Mouse (Mus musculus) CH12.LX (cell line): ENCODE results near the gene Wdr3. TPM values are rescaled to one million over a fixed set of nuclear protein-coding genes. Genes with fewer than 3 reads are reported as not detected.
A peak's percentile ranks its signal among the peaks of the same experiment; 100 is the strongest.

Experiments used
- DNase-seq: peaks from one replicate; pipeline ENCODE4 v3.0.0-alpha.2; 2013; ENCODE audit errors: extremely low read depth
- H3K27ac ChIP-seq: 2 replicates; pipeline ENCODE4 v1.5.1; 2012; ENCODE audit warnings: low read depth, mild to moderate bottlenecking, control low read depth, moderate library complexity; ENCODE audit not compliant: insufficient read depth
- H3K27me3 ChIP-seq: replicated peaks from 2 replicates; pipeline ENCODE3; 2012; ENCODE audit warnings: inconsistent platforms
- H3K36me3 ChIP-seq, 2 experiments: replicated peaks in 1 of 2; 2 replicates each; pipeline versions ENCODE3 to v1.6.1; 2012; ENCODE audit warnings: inconsistent platforms in 1 of 2, low read length in 1 of 2, mild to moderate bottlenecking in 1 of 2, mixed read lengths in 1 of 2, moderate library complexity in 1 of 2; ENCODE audit not compliant: control insufficient read depth in 1 of 2, insufficient read depth in 1 of 2
- H3K4me1 ChIP-seq, 2 experiments: 2 replicates each; pipeline ENCODE4 v1.6.1; 2012; ENCODE audit warnings: inconsistent platforms in 1 of 2, moderate library complexity in 1 of 2; ENCODE audit not compliant: insufficient read depth in 2 of 2, control insufficient read depth in 1 of 2
- H3K4me2 ChIP-seq: 2 replicates; pipeline ENCODE4 v1.6.1; 2012; ENCODE audit warnings: low read depth, mild to moderate bottlenecking, control low read depth; ENCODE audit not compliant: poor library complexity, insufficient read depth, severe bottlenecking
- H3K4me3 ChIP-seq, 3 experiments: fragments of 150-350 bp in 1 of 3; sonication (generic) in 1 of 3; replicated peaks in 1 of 3; 2 replicates each; pipeline versions ENCODE3 to v1.5.1; 2011 to 2012; ENCODE audit warnings: low read depth in 2 of 3, low read length in 2 of 3, mild to moderate bottlenecking in 2 of 3, moderate library complexity in 2 of 3, control low read depth in 1 of 3, improper control_type of control experiment in 1 of 3, inconsistent platforms in 1 of 3, mixed read lengths in 1 of 3; ENCODE audit not compliant: poor library complexity in 1 of 3
- H3K79me2 ChIP-seq: replicated peaks from 2 replicates; pipeline ENCODE4 v1.6.1; 2012; ENCODE audit warnings: mild to moderate bottlenecking, moderate library complexity; ENCODE audit not compliant: control insufficient read depth, poor library complexity, insufficient read depth, severe bottlenecking; ENCODE audit errors: extremely low read depth
- H3K9ac ChIP-seq: 2 replicates; pipeline ENCODE4 v1.6.1; 2012; ENCODE audit warnings: low read depth, mild to moderate bottlenecking, control low read depth, moderate library complexity; ENCODE audit not compliant: insufficient read depth
- H3K9me3 ChIP-seq: replicated peaks from 2 replicates; pipeline ENCODE3; 2012; ENCODE audit warnings: low read length, inconsistent platforms, mixed read lengths
- CTCF ChIP-seq, 2 experiments: IDR thresholded peaks in 1 of 2; conservative IDR thresholded peaks in 1 of 2; 2 replicates each; pipeline ENCODE4 v1.5.1; 2011 to 2012; ENCODE audit warnings: low read depth in 2 of 2, low read length in 2 of 2, improper control_type of control experiment in 1 of 2, inconsistent platforms in 1 of 2, mild to moderate bottlenecking in 1 of 2, moderate library complexity in 1 of 2
- ETS1 ChIP-seq: conservative IDR thresholded peaks from 2 replicates; pipeline ENCODE4 v1.6.1; 2012; ENCODE audit warnings: low read depth, mild to moderate bottlenecking, inconsistent platforms, low read length, improper control_type of control experiment, moderate library complexity
- GABPA ChIP-seq: IDR thresholded peaks from 2 replicates; pipeline ENCODE4 v1.6.1; 2012; ENCODE audit warnings: low read depth, low read length, improper control_type of control experiment, inconsistent platforms; ENCODE audit not compliant: insufficient replicate concordance
- HCFC1 ChIP-seq: IDR thresholded peaks from 2 replicates; pipeline ENCODE4 v1.6.1; 2012; ENCODE audit warnings: low read depth, mild to moderate bottlenecking, inconsistent platforms, low read length, improper control_type of control experiment
- IRF4 ChIP-seq: IDR thresholded peaks from 2 replicates; pipeline ENCODE4 v1.6.1; 2014; ENCODE audit warnings: low read depth, mild to moderate bottlenecking, inconsistent platforms, low read length, improper control_type of control experiment
- JUND ChIP-seq: conservative IDR thresholded peaks from 2 replicates; pipeline ENCODE4 v1.6.1; 2011; ENCODE audit warnings: low read depth, low read length, improper control_type of control experiment
- MAFK ChIP-seq: IDR thresholded peaks from 2 replicates; pipeline ENCODE4 v1.6.1; 2011; ENCODE audit warnings: low read length, improper control_type of control experiment; ENCODE audit not compliant: insufficient replicate concordance
- MEF2A ChIP-seq: IDR thresholded peaks from 2 replicates; pipeline ENCODE4 v1.6.1; 2014; ENCODE audit warnings: low read depth, mild to moderate bottlenecking, inconsistent platforms, low read length, improper control_type of control experiment, borderline replicate concordance
- MYC ChIP-seq: IDR thresholded peaks from 2 replicates; pipeline ENCODE4 v1.6.1; 2011; ENCODE audit warnings: low read depth, mild to moderate bottlenecking, improper control_type of control experiment, low read length
- PAX5 ChIP-seq: IDR thresholded peaks from 2 replicates; pipeline ENCODE4 v1.6.1; 2012; ENCODE audit warnings: low read length, inconsistent platforms, mixed read lengths
- POLR2A ChIP-seq: IDR thresholded peaks from 2 replicates; pipeline ENCODE4 v1.6.1; 2011; ENCODE audit warnings: low read depth, mild to moderate bottlenecking, improper control_type of control experiment, low read length
- POLR2AphosphoS2 ChIP-seq: IDR thresholded peaks from 2 replicates; pipeline ENCODE4 v1.6.1; 2011; ENCODE audit warnings: low read depth, low read length, improper control_type of control experiment
- SIN3A ChIP-seq: IDR thresholded peaks from 2 replicates; pipeline ENCODE4 v1.6.1; 2012; ENCODE audit warnings: low read length, improper control_type of control experiment, inconsistent platforms
- SMC3 ChIP-seq: IDR thresholded peaks from 2 replicates; pipeline ENCODE4 v1.6.1; 2011; ENCODE audit warnings: low read depth, low read length, improper control_type of control experiment
- TBP ChIP-seq: conservative IDR thresholded peaks from 2 replicates; pipeline ENCODE4 v1.6.1; 2011; ENCODE audit warnings: low read depth, low read length, improper control_type of control experiment
- TCF12 ChIP-seq: IDR thresholded peaks from 2 replicates; pipeline ENCODE4 v1.6.1; 2014; ENCODE audit warnings: low read depth, mild to moderate bottlenecking, inconsistent platforms, low read length, improper control_type of control experiment
- ZC3H11A ChIP-seq: IDR thresholded peaks from 2 replicates; pipeline ENCODE4 v1.6.1; 2012; ENCODE audit warnings: low read depth, mild to moderate bottlenecking, inconsistent platforms, low read length, improper control_type of control experiment
- ZMIZ1 ChIP-seq: IDR thresholded peaks from 2 replicates; pipeline ENCODE4 v1.6.1; 2012; ENCODE audit warnings: low read depth, mild to moderate bottlenecking, inconsistent platforms, low read length, improper control_type of control experiment
- ZNF384 ChIP-seq: IDR thresholded peaks from 2 replicates; pipeline ENCODE4 v1.6.1; 2012; ENCODE audit warnings: low read depth, low read length, improper control_type of control experiment, inconsistent platforms
- dilution Hi-C: fragments of 300-500 bp; cut with MboI; formaldehyde crosslinking; loops from 2 replicates; pipeline ENCODE4 v1.14.3; 2020; ENCODE audit warnings: low sequenced_read_pairs; ENCODE audit not compliant: extremely low pct_unique_long_range_greater_than_20kb, extremely low pct_ligation_motif_present
- in situ Hi-C: fragments of 300-500 bp; cut with MboI; formaldehyde crosslinking; loops from 3 replicates; pipeline ENCODE4 v1.14.3; 2019; ENCODE audit warnings: low sequenced_read_pairs, low pct_ligation_motif_present, low pct_unique_long_range_greater_than_20kb, mixed read lengths
- polyA plus RNA-seq: library from polyadenylated mRNA; unstranded; fragments of >175 nt; gene quantifications from 2 replicates; pipeline ENCODE4 v1.2.1, GENCODE M21; 2012; ENCODE audit warnings: low read depth; ENCODE audit not compliant: insufficient read length
- total RNA-seq, 2 experiments: library from RNA; depleted of rRNA; stranded (reverse); fragments of 300-350 nt in 1 of 2; fragments of >200 nt in 1 of 2; gene quantifications; 2 replicates each; pipeline ENCODE4 v1.2.3; 2012 to 2014

Gene Wdr3
- total and polyA plus RNA-seq, 3 experiments = 55.2 to 71.4 (median 67.3) TPM

DNA sequence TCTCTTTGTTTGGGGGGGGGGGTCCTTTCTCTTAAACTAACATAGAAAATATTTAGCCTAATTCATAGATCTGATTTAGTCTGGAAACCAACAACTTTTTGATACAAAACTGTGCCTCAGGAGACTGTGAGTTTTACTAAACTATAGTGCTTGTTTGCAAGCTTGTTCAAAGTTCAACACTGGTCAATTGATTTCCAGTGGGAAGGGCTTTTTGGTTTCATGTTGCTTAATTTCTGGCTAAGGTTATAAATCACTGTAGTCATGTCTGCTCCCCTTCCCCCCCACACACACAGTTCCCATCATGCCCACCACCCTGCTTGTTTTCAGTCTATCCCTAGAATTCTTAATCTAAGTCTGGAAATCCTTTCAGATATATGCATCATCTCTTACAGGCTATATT, 2.8 kb upstream of the Wdr3 start:
- Histone ChIP-seq H3K4me3 (no peak overlapping the region), H3K27me3 (no peaks in the 10 kb centered on the region), H3K36me3 (peaks cover 15 to 48% of the 10 kb centered on the region in 2 experiments), H3K9me3 (no peaks in the 10 kb centered on the region), H3K4me2 (no peak overlapping the region), H3K9ac (no peak overlapping the region), H3K4me1 (peaks cover 5 to 21% of the 10 kb centered on the region in 2 experiments; a peak in 3 of 4 replicates), H3K27ac (no peak overlapping the region), H3K79me2 (peaks cover 24% of the 10 kb centered on the region)
- in situ Hi-C loops (no loop called here), dilution Hi-C loops (no loop called here)
- no peak for DNase-seq
- no peak for TF ChIP-seq CTCF (conservative IDR thresholded peaks at IDR 0.05 in 1 of 2, IDR thresholded peaks at IDR 0.05 in 1 of 2; ENCODE audit: low read depth in 2 of 2, low read length in 2 of 2)
- TF ChIP-seq POLR2AphosphoS2 = no peak
- no peak for TF ChIP-seq ZC3H11A
- TF ChIP-seq IRF4 = no peak
- no peak for TF ChIP-seq POLR2A
- TF ChIP-seq TCF12 = no peak
- no peak for TF ChIP-seq JUND
- no peak for TF ChIP-seq ZMIZ1
- TF ChIP-seq MYC = no peak
- no peak for TF ChIP-seq TBP
- no peak for TF ChIP-seq GABPA
- TF ChIP-seq ZNF384 = no peak
- TF ChIP-seq ETS1 = no peak

DNA sequence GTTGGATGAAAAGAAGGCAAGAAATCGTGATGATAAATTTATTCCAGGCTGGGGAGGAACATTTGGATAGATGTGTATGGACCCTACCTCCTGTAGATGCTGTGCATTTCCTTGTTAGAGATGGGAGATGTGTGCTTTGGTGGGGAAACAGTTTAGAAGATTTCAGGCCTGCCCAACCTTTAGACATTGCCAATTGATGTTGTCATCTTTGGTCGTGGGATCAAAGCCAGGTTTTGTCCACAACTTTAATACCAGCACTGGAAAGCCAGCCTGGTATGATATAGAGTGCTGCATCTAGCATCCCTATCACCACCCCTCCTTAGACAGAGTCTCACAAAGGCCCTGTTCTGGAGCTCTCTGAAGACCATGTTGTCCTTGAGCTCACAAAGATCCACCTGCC, 1.3 kb upstream of the Wdr3 start:
- Histone ChIP-seq H3K4me2 (peak overlapping the region; percentile 59; the same call in 1 of the 2 replicates), H3K9me3 (no peaks in the 10 kb centered on the region), H3K79me2 (peaks cover 31% of the 10 kb centered on the region), H3K27me3 (no peaks in the 10 kb centered on the region), H3K27ac (no peak overlapping the region), H3K36me3 (peaks cover 21 to 48% of the 10 kb centered on the region in 2 experiments), H3K4me3 (no peak overlapping the region), H3K4me1 (peaks cover 5 to 21% of the 10 kb centered on the region in 2 experiments; a peak in 3 of 4 replicates), H3K9ac (peak overlapping the region; percentile 74; the same call in 1 of the 2 replicates)
- in situ Hi-C loops (no loop called here), dilution Hi-C loops (no loop called here)
- no peak for DNase-seq
- TF ChIP-seq ZMIZ1 = no peak
- TF ChIP-seq ETS1 = no peak
- no peak for TF ChIP-seq HCFC1
- TF ChIP-seq SIN3A = no peak
- TF ChIP-seq MEF2A = no peak
- no peak for TF ChIP-seq PAX5
- TF ChIP-seq MAFK = no peak
- no peak for TF ChIP-seq MYC
- no peak for TF ChIP-seq ZNF384
- no peak for TF ChIP-seq SMC3
- no peak for TF ChIP-seq IRF4
- TF ChIP-seq TBP = no peak
- TF ChIP-seq, all 38 proteins: peak for 0
